Mouse (Mus musculus): ENCODE data around the gene Fam104a. TPM values are rescaled to one million over a fixed set of nuclear protein-coding genes. Genes with fewer than 3 reads are reported as not detected.
A peak's percentile ranks its signal among the peaks of the same experiment; 100 is the strongest.
"Not testable (repeated sequence)": the region's sequence is repeated elsewhere in the genome, so short reads cannot be mapped to it uniquely, and the experiment has no call there.

The Fam104a gene
- polyA plus RNA-seq, 1 experiment from 2014 or later, result 43.7 TPM

DNA sequence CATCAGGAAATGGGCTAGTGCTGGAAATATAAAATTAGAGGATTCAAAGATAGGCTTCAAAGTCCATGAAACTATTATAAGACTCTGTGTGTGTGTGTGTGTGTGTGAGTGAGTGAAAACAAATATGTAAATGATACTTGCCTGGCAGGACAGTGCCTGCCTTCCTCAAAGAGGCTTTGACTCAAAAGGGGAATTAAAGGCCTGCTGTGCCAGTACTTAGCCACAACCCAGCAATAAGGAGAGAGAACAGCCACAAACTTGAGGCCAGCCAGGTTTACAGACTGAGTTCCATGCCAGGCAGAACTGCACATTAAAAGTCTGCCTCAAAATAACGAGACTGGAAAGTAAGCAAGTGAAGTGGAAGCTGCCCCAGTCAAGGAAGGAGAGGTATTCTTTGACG, 7.1 kb downstream of the Fam104a start:
- ATAC-seq (ENCODE audit: borderline replicate concordance, extremely low read depth, low FRiP score, low TSS enrichment), result no peak
- no peaks in the 10 kb centered on the region for H3K27me3 ChIP-seq
- H3K9ac ChIP-seq, result no peak overlapping the region
- peaks cover 9% of the 10 kb centered on the region; the same call in 1 of the 2 replicates for H3K4me1 ChIP-seq
- H3K36me3 ChIP-seq, result peaks cover 52% of the 10 kb centered on the region
- H3K4me3 ChIP-seq, result no peak overlapping the region
- no peak overlapping the region for H3K27ac ChIP-seq
- 88% methylated on average over 2 of the region's 2 CpGs for WGBS
- no peak overlapping the region for H3K4me2 ChIP-seq
- H3K9me3 ChIP-seq, result no peaks in the 10 kb centered on the region

DNA sequence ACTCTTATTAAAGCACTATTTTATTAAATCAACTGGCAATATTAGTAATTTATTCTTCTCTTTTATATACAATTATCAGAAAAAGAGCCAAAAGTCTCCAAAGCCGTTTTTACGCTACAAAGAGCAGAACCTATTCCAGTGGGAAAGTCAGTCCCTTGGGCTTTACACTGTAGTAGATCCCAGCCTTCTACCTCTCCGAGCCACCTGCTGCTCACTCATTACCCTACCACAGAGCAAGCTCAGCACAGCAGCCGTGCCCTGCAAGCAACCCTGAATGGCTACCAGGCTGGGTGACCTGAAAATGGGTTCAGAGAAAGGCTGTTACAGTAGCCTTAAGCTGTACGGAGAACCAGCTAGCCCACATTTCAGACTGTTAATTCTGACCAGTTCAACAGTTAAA, 9.4 kb downstream of the Fam104a start:
- Histone ChIP-seq H3K4me1 (no peaks in the 10 kb centered on the region), H3K27me3 (no peaks in the 10 kb centered on the region), H3K4me2 (no peak overlapping the region), H3K9ac (no peak overlapping the region), H3K36me3 (peaks cover 69% of the 10 kb centered on the region), H3K4me3 (no peak overlapping the region), H3K27ac (no peak overlapping the region), H3K9me3 (no peaks in the 10 kb centered on the region)
- ATAC-seq (ENCODE audit: borderline replicate concordance, extremely low read depth, low FRiP score, low TSS enrichment), result no peak
- 88% methylated on average over 5 of the region's 5 CpGs for WGBS

- WGBS, result 87% methylated on average over 4 of the region's 4 CpGs
- peaks cover 72% of the 10 kb centered on the region for H3K36me3 ChIP-seq
- no peaks in the 10 kb centered on the region for H3K9me3 ChIP-seq
- no peak overlapping the region for H3K9ac ChIP-seq
- peaks cover 3% of the 10 kb centered on the region; the same call in 1 of the 2 replicates for H3K4me1 ChIP-seq
- no peak overlapping the region for H3K27ac ChIP-seq
- H3K4me3 ChIP-seq, result no peak overlapping the region
- no peaks in the 10 kb centered on the region for H3K27me3 ChIP-seq
- H3K4me2 ChIP-seq, result no peak overlapping the region
- no peak for ATAC-seq (ENCODE audit: borderline replicate concordance, extremely low read depth, low FRiP score, low TSS enrichment)
Measured at GRCm38 (mm10) chr11:113673614-113674013, 10.3 kb downstream of the Fam104a start.

- WGBS, result 70% methylated on average over 4 of the region's 4 CpGs
- ATAC-seq (ENCODE audit: borderline replicate concordance, extremely low read depth, low FRiP score, low TSS enrichment), result no peak
- peaks cover 47% of the 10 kb centered on the region for H3K36me3 ChIP-seq
- no peak overlapping the region for H3K9ac ChIP-seq
- no peaks in the 10 kb centered on the region for H3K9me3 ChIP-seq
- H3K27ac ChIP-seq, result no peak overlapping the region
- no peak overlapping the region for H3K4me2 ChIP-seq
- no peaks in the 10 kb centered on the region for H3K27me3 ChIP-seq
- peaks cover 22% of the 10 kb centered on the region for H3K4me1 ChIP-seq
- H3K4me3 ChIP-seq, result no peak overlapping the region
Measured at GRCm38 (mm10) chr11:113669711-113670110, 14.2 kb downstream of the Fam104a start.

DNA sequence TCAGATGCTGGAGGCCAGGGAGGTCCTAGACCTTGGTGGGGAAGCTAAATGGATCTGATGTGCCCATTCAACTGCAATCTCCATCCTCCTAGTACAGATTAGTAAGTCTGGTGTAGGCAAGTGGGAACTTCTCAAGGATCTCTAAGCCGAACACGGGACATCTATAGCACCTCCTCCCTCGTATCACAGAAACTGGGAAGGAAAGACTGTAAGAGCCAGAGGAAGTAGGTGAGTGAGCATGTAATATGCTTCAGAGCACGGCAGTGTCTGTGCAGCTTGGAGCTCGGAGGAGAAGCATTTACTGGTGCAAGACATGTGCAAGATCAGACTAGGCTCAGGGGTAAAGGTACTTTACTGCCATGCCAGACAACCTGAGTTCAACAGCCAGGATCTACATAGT, 15.1 kb downstream of the Fam104a start:
- Histone ChIP-seq H3K27me3 (no peaks in the 10 kb centered on the region), H3K9ac (no peak overlapping the region), H3K36me3 (peaks cover 46% of the 10 kb centered on the region), H3K27ac (no peak overlapping the region), H3K4me2 (no peak overlapping the region), H3K4me1 (peaks cover 22% of the 10 kb centered on the region), H3K4me3 (no peak overlapping the region), H3K9me3 (no peaks in the 10 kb centered on the region)
- WGBS, result 81% methylated on average over 5 of the region's 5 CpGs
- no peak for ATAC-seq (ENCODE audit: borderline replicate concordance, extremely low read depth, low FRiP score, low TSS enrichment)

GRCm38 (mm10) chr11:113667704-113668103, 16.3 kb downstream of the Fam104a start:
- Histone ChIP-seq H3K4me1 (peaks cover 22% of the 10 kb centered on the region), H3K9me3 (no peaks in the 10 kb centered on the region), H3K27me3 (no peaks in the 10 kb centered on the region), H3K9ac (no peak overlapping the region), H3K4me2 (no peak overlapping the region), H3K36me3 (peaks cover 43% of the 10 kb centered on the region), H3K27ac (no peak overlapping the region), H3K4me3 (no peak overlapping the region)
- no peak for ATAC-seq (ENCODE audit: borderline replicate concordance, extremely low read depth, low FRiP score, low TSS enrichment)
- WGBS, result 63% methylated on average over 4 of the region's 4 CpGs

- WGBS, result 52% methylated on average over 2 of the region's 2 CpGs
- Histone ChIP-seq H3K27me3 (no peaks in the 10 kb centered on the region), H3K4me1 (peaks cover 22% of the 10 kb centered on the region), H3K9me3 (no peaks in the 10 kb centered on the region), H3K9ac (no peak overlapping the region), H3K4me3 (no peak overlapping the region), H3K27ac (peak overlapping the region; percentile 35), H3K4me2 (no peak overlapping the region), H3K36me3 (peaks cover 41% of the 10 kb centered on the region)
- no peak; the same call in 1 of the 2 replicates for ATAC-seq (ENCODE audit: borderline replicate concordance, extremely low read depth, low FRiP score, low TSS enrichment)
Measured at GRCm38 (mm10) chr11:113667122-113667521, 16.8 kb downstream of the Fam104a start.

DNA sequence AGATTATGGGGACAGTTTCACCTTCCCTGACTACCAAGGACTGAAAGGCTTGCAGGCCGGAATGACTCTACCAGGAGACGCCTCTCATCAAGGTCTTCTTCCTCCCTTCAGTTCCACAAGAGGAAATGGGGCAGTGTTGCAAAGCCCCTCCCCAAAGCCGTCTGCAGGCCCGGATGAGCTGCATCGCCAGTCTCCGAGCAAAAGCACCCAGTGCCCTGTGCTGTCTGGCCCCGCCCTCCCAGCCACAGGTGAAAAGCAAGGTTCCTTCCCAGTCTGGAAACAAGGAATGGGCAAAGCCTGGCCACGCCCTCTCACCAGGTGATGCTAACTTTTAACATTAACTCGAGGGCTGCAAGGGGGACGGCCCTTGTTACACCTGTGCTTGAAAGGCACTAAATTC, 17.3 kb downstream of the Fam104a start:
- Histone ChIP-seq H3K27me3 (no peaks in the 10 kb centered on the region), H3K27ac (peak overlapping the region; percentile 35; the same call in 1 of the 2 replicates), H3K4me3 (no peak overlapping the region), H3K4me2 (no peak overlapping the region), H3K4me1 (peaks cover 22% of the 10 kb centered on the region), H3K36me3 (peaks cover 45% of the 10 kb centered on the region), H3K9me3 (no peaks in the 10 kb centered on the region), H3K9ac (no peak overlapping the region)
- peak; percentile 37; the same call in 1 of the 2 replicates for ATAC-seq (ENCODE audit: borderline replicate concordance, extremely low read depth, low FRiP score, low TSS enrichment)
- WGBS, result 40% methylated on average over 10 of the region's 10 CpGs

- H3K4me3 ChIP-seq, result no peak overlapping the region
- peaks cover 22% of the 10 kb centered on the region for H3K4me1 ChIP-seq
- peaks cover 45% of the 10 kb centered on the region for H3K36me3 ChIP-seq
- no peaks in the 10 kb centered on the region for H3K27me3 ChIP-seq
- no peak overlapping the region for H3K27ac ChIP-seq
- 55% methylated on average over 6 of the region's 6 CpGs for WGBS
- ATAC-seq (ENCODE audit: borderline replicate concordance, extremely low read depth, low FRiP score, low TSS enrichment), result no peak
- no peak overlapping the region for H3K4me2 ChIP-seq
- no peaks in the 10 kb centered on the region for H3K9me3 ChIP-seq
- no peak overlapping the region for H3K9ac ChIP-seq
Measured at GRCm38 (mm10) chr11:113666205-113666604, 17.8 kb downstream of the Fam104a start.

DNA sequence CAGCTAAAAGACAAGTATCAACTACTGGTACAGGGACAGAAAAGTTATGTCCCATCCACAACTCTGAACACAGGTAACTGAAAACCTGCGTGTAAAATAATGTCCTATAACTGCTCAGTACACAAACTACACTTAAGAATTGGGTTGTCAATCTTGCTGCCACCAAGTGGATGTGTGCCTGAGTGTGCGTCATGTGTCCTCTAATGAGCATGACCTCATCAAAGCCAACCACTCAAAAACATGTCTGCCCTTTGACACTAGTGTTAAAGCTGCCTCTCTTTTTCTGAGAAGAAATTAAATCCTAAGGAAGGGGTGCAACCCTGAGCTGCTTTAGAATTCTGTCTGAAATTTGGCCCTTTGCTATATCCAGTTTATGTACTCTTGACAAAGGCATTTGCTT, 19.7 kb downstream of the Fam104a start:
- no peak overlapping the region for H3K4me2 ChIP-seq
- H3K9me3 ChIP-seq, result no peaks in the 10 kb centered on the region
- no peak overlapping the region for H3K27ac ChIP-seq
- no peaks in the 10 kb centered on the region for H3K27me3 ChIP-seq
- 75% methylated on average over 2 of the region's 2 CpGs for WGBS
- no peak overlapping the region for H3K4me3 ChIP-seq
- no peak overlapping the region for H3K9ac ChIP-seq
- H3K36me3 ChIP-seq, result peaks cover 50% of the 10 kb centered on the region
- peaks cover 22% of the 10 kb centered on the region for H3K4me1 ChIP-seq
- ATAC-seq (ENCODE audit: borderline replicate concordance, extremely low read depth, low FRiP score, low TSS enrichment), result no peak; the same call in 1 of the 2 replicates

DNA sequence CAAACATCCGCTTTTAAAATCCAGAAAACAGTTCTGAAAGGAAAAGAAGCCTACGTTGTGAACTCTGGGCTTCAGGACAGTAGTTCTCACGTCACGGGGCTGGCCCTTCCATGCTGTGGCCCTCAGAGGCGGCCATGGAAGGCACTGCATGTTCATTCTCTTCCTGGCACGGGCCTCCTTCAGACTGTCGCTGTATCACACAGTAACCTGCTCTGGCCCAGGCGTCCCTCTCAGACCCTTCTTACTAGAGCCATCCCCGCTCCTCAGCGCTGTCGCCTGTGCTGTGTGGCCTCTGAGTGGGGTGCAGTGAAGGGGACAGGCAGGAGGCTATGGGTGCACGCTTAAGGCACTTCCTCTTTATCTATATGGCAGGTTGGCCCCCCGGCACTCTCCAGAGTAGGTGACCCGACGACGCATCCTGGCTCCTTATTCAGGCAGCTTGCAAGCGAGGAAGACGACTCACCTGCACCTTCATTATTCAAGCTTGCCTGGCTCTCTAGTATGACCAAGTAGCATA, 22.1 kb downstream of the Fam104a start:
- Histone ChIP-seq H3K9me3 (no peaks in the 10 kb centered on the region), H3K4me2 (no peak overlapping the region), H3K4me3 (no peak overlapping the region), H3K36me3 (peaks cover 67% of the 10 kb centered on the region), H3K9ac (no peak overlapping the region), H3K4me1 (peaks cover 5% of the 10 kb centered on the region), H3K27ac (no peak overlapping the region), H3K27me3 (no peaks in the 10 kb centered on the region)
- 87% methylated on average over 18 of the region's 18 CpGs for WGBS
- ATAC-seq (ENCODE audit: borderline replicate concordance, extremely low read depth, low FRiP score, low TSS enrichment), result peak; percentile 37; the same call in 1 of the 2 replicates

- 91% methylated on average over 11 of the region's 11 CpGs for WGBS
- Histone ChIP-seq H3K4me1 (no peaks in the 10 kb centered on the region), H3K4me3 (no peak overlapping the region), H3K9ac (no peak overlapping the region), H3K27me3 (no peaks in the 10 kb centered on the region), H3K9me3 (no peaks in the 10 kb centered on the region), H3K4me2 (no peak overlapping the region), H3K36me3 (peaks cover 77% of the 10 kb centered on the region), H3K27ac (no peak overlapping the region)
- ATAC-seq (ENCODE audit: borderline replicate concordance, extremely low read depth, low FRiP score, low TSS enrichment), result no peak
Measured at GRCm38 (mm10) chr11:113660940-113661339, 23.0 kb downstream of the Fam104a start.

GRCm38 (mm10) chr11:113660213-113660612, 23.7 kb downstream of the Fam104a start:
- ATAC-seq (ENCODE audit: borderline replicate concordance, extremely low read depth, low FRiP score, low TSS enrichment); H3K9me3 ChIP-seq; H3K4me2 ChIP-seq; H3K27me3 ChIP-seq; H3K4me3 ChIP-seq; H3K4me1 ChIP-seq; H3K27ac ChIP-seq; H3K9ac ChIP-seq: not testable (repeated sequence)
- H3K36me3 ChIP-seq, result peaks cover 84% of the 10 kb centered on the region
- WGBS, result 98% methylated on average over 3 of the region's 3 CpGs

All from lung, embryonic 15.5 days (tissue).